Mouse (Mus musculus) frontal cortex, postnatal 14 days (tissue): ENCODE results near the gene Lmod2.

Experiments
- DNase-seq, 2 experiments: peaks; one replicate each; pipeline ENCODE4 v3.0.0; 2022; ENCODE audit warnings: low spot score in 2 of 2

The Lmod2 gene

DNA sequence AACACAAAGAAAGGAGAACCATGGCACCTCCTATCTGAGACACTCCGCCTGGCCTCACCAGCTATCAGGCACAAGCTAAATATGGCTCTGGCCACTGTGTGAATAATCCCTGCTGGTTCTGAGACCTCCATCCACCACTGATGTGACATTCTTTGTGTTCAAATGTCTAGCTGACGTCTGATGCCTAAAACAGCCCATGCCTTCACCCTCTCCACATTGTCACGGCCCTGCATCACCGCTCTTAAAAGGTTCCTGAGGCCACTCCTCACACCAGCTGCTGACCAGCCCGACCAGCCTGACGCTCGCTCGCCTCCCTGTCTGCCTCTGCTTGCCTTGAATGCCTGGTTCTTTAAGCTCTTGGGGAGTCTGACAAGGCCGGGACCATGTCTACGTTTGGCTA is at the start of gene Lmod2:
Gene Lmod2 (plus strand): TSS at position 263 of the 400 bp plus-strand sequence.
- no peak for DNase-seq

DNA sequence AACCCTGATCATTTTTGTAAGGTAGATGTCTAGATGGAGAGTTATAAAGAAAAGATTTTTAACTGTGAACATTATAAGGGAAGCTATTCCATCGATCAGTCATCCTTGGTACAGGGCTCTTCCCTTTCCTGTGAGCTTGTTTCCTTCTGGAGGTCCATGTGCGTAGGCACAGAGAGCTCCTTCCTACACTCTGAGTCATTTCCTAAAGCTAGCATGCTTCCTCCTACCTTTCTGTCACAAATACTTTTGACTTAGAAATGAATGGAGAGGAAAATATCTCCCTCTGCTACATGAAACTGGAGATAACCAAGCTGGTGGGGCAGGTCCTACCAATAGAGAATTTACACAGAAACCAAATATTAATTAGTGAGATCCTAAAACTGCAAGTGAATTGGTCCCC is 47.8 kb upstream of the Lmod2 start:
- DNase-seq, result no peak

DNA sequence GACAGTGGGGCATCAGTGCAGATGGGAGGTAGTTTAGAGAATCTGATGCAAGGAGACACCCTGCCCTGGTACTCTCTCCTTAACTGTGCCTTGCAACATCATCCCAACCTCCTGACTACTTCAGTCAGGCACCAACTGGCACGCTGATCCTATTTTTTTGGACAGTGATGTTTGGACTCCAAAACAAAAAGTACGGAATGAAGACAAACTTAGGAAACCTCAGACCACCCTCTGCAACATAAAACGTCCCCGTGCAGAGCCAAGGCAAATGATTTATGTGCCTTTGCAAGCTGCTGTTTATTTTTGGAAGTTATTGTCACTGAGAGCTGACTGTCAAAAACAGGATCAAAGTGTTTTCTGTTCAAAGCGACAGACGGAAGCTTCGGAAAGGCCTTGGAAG is 45.5 kb upstream of the Lmod2 start:
- no peak for DNase-seq

DNA sequence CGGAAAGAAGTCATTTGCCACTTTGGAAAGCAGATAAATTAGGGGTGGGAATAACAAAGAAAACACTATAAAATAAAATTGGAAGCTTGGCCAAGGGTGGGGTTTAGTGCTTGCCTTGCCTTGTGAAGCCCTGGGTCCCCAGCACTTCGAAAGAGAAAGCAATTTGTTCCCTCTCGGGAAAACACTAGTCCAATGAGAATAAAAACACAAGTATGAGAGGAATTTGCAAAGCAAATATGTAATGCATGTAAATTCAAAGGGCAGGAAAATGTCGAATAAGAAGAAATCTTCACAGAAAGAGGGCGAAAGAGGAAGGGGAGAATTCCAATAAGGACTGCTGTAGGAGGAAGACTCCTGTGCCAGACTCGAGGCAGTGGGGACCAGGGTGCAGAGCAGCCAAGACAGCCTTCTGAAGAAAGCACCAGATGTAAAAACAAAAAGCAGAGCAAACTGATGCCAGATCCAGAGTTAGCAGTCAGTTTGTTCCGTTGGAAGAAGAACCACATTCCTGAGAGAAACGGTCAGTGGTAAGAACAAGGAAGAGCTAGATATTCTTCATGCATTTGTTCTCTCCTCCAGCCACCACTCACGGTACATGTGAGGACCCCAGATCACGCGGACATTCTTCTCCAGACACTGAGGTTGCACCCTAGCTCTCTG is 43.0 kb upstream of the Lmod2 start:
- no peak for DNase-seq

DNA sequence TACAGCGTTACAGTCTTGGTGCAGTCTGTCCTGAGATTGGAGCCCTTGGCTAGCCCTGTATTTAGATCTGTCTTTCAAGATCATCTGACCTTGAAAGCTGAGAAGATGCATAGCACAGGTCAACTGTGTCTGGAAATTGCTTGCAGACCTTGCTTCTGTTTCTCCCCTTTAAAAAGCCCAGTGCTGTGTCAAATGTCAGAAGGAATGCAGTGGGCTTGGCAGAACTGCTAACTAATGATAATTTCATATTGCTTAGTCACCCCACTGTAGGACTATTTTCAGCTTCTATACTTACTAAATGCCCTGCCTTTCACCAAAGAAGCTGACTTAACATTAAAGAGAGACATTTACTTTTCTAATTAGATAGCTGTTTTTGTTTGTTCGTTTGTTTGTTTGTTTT is 42.1 kb upstream of the Lmod2 start:
- DNase-seq, result no peak

DNA sequence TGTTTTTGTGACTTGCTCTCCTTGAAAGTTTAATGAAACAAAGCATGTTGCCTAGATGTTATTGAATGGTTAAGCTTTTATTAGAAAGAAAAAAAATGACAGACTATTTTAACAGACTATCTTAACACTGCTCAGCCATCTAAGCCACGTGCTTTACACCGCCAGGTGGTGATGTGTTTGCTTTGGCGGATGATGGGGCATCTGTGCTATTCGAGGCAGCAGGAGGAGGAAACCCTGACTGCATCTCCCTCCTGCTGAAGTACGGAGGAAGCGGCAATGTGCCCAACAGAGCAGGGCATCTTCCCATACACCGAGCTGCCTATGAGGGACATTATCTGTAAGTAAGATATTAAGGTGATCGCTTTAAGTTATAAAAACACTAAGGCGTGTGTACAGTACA is 33.5 kb upstream of the Lmod2 start:
- DNase-seq, result no peak

DNA sequence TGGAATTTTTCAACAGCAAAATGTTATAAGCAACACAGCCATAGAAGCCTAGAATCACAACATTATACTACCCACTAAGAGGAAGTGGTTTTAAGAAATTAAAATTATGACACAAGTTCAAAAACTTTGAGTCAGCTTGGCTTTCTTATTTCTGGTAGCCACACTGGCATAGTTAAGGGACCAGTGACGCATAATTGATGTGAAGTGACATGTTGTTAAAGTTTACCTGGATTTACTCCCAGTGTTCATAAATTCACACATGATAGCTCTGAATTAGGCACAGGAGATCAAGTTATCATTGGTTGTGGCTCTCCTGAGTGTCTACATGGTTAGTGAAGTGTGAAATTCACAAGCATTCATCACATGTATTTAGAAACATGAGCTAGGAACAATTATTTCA is 32.7 kb upstream of the Lmod2 start:
- no peak for DNase-seq

DNA sequence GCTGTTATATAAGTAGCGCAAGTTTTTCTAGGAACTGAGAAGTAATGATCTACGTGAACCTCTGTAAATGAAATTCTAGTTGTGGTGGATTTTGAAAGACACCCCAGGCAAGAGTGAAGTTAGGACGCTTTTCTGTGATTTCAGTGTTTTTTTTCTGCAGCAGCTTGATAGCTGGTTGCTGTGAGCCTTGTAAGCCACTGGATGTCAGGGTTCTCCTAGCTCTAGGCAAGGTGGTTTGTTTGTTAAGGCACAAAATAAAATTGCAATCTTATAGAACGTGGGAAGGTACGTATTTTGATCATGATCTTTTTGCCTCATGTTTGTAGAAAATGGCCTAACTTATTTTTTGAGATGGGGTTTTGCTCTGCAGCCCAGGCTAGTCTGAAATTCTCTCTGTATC is 28.6 kb upstream of the Lmod2 start:
- no peak for DNase-seq

DNA sequence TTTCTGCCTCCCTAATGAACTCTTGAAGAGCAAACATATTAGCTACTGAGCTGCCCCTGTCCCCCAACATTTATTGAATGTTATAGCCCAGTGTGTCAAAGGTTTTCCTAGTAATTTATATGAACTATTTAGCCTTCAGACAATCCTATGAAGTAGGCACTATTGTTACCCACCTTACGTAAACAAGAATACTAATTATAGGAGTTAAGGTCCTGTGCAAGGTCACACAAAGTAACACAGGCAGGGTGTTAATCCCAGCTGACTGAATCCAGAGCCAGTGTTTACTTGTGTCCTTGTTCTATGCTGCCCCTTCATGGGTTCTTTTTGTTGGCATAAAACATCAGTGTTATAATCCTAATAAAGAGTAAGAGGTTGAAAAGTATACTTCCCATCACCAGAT is 27.9 kb upstream of the Lmod2 start:
- no peak for DNase-seq

DNA sequence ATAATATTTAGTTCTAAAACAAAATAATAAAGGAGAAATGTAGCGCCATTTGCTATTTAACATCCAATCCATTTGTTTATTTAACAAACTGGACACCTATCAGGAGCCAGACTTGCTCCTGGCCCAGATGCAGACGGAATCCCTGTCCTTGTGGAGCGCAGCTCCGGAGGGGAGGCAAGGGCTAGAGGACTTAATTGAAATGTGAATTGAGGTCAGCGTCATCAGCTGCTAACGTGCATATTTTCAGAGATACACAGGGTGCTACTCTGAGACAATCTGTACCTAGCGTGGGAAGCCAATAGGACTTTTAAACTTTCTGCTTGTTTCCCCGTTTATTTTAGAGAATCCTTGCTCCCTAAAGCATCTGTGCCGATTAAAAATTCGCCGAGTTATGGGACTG is 27.3 kb upstream of the Lmod2 start:
- DNase-seq, result no peak

DNA sequence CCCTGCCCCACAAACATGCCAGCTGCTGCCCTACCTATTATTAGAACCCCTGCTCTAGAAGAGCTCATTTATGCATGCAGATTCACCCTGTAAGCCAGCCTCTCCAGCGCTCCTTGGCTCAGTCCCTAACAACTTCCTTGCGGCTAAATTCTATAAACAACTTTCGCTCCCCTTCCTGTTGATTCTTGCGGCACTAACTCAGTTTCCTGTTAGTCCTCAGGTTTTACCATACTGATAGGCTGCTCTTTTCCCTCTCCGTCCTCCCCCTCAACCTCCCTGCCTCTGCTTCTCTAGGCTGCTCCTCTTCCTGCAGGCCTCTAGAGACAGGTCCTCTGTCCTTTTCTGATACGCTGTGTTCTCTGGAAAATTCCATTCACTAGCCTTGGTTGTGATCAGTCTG is 26.4 kb upstream of the Lmod2 start:
- DNase-seq, result no peak

DNA sequence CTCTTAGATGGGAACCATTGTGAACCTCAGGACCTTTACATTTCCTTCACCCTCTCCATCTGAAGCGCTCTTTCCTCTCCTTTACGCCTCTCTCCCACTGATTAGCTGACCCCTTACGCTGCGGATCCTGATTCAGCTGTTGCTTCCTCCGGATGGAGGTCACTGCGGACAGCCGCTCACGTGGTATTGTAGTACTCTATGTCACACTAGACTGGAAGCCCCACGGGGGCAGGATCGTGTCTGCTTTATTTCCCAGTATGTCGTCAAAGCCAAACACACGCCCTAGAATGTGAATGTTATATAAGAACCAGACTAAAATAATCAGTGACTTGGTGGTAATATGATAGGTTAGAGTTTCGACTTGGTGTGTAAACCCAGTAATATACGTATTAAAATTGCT is 25.1 kb upstream of the Lmod2 start:
- DNase-seq, result no peak

DNA sequence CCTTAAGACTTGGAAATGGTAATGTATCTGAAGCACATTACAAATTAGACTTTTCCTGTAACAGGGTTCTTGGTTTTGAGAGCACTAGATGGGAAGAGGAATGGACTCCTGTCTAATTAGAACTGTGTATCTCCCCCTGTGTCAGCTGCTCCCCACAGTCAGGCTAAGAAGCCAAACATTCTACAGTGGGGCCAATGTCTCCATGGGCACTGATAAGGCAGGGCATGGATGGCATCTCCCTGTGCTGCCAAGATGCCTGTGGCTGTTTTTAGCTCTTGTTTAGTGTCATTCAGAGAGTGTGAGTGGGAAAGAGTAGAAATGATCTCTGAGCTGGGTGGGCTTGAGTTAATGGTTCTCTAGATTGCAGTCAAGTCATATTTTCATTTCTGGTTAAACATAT is 24.2 kb upstream of the Lmod2 start:
- DNase-seq, result no peak

DNA sequence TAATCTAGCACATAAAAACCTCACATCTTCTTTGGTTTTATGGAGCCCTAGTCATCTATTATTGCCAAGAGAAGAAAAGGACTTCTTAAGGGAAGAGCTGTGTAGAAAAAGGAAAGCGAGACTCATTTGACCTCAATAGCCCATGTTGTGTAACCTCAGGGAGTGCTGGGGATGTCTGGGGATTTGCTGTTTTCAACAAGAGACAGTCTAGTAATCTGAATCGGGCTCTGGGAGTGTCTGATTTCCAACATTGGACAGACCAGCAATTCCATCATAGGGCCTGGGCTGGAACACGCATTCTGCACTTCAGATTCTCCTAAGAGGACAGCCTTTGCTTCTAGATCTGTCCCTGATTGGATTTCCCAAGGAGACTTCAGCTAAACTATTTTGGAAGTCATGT is 14.1 kb upstream of the Lmod2 start:
- no peak for DNase-seq

DNA sequence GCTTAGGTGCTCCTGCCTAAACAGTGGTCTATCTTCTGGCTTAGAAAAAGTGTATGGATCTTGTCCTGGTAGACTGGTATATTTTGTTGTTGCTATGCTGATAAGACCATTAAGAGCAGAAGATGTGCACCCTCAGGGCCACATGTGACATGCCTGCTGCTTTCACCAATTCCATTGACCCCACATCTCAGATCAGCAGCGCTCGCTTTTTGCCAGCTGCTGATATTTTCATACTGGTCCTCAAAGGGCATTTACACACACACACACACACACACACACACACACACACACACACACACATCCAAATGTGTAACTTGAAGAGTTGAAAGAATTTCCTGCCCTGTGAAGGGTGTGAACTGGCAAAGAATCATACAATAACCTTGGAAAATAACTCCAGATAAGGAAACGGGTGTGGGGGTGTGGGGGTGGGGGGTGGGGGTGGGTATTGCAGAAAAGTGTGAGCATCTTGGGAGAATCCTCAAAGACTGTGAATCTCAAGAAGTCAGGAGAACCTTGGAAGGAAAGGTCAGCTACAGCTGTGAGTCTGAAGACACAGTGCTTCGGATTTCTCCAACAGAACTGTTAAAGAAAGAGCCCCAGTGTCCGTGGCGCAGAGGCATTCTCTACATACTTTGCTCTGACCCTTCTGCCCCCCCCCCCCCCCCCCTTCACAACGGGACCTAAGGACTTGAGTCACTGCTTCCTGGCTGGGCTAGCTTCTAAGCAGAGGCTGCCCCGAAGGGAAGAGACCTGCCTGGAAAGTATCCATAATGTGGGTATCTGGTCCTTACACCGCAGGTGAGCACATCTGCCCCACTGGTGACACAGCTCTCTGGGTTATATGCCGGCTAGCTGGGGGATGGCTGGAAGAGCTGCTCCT is 11.9 kb upstream of the Lmod2 start:
- DNase-seq, result no peak

DNA sequence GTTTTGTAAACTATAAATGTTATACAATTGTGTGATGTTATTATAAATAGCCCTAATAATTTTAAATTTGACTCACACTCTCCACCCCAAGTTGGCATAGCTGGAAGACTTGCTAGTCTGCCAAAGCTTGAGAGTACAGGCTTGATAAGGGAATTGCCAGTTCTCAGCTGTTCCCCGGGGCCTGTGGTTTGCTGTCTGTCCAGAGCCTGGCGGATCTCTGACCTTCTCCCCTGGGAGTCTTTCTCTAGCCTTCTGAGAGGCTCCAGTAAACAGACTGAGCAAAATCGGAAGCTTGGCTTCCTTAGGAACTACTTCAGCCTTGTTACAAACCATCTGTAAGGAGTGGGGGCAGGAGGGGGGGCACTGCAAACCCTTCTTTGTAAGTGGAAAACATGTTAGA is 10.7 kb upstream of the Lmod2 start:
- DNase-seq, result no peak

DNA sequence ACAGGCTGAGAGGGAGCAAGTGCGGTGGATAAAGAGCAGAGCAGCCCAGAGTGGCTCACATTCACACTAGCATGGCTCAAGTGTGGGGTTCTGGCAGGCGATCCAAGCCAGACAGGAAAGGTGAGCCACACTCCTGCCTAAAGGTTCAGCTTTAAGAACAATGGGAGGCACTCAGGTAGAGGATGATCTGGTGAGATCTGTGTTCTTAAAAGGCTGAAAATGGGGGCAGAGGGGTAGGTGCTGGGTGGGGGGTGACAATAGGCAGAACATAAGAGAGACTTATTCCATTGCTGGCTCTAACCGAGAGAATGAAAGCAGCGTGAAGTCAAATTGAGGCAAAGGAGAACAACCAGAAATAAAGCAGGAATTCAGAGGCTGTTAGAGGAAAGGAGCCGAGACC is 7.3 kb upstream of the Lmod2 start:
- no peak for DNase-seq

DNA sequence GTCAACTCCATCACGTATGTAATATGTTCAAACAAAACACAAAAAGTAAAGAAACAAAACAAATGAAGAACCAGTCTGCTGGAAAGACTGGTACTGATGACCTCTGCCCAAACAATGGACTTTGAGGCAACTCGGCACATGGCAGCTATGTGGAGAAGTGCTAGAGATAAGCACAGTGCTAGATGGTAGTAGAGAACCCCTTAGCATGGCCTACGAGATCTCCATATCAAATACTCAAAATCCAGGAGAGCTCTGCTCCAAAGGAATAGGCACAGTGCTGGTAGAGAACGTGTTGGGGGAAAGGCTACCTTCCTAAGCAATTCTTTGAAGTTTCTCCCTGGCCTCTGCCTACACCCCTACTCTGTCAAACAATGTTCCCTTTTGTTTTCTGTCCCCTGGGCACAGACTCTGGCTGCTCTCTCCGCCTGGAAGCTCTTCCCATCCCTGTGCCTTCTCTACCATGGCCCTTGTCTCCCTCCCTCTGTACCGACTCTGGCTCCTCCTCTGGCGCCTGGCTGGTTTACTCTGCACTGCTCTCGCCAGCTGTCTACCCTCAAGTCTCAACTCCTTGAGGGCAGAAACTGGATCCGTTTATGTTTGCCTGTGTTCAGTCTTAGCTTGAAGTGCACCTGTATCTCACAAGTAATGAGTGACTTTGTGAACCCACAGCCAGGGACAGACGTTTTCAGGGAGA is 5.9 kb upstream of the Lmod2 start:
- no peak for DNase-seq

DNA sequence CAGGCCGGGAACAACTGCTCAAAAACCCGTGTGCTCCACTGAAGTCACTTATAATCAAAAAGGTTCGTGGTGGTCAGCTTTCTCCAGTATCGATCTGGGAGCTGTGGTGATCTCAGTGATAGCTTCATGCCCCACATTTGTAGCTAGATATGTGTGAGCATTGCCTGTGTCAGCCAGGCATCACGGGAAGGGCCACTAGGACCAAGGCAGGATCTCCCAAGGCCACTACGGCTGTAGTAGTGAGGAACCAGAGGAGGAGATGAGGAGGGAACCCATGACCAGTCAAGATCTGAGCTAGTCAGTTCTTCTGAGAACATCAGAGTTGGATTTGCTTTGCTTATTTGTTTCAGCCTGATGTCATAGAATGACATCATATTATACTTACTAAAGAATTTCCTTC is 1.6 kb downstream of the Lmod2 start:
- no peak for DNase-seq

DNA sequence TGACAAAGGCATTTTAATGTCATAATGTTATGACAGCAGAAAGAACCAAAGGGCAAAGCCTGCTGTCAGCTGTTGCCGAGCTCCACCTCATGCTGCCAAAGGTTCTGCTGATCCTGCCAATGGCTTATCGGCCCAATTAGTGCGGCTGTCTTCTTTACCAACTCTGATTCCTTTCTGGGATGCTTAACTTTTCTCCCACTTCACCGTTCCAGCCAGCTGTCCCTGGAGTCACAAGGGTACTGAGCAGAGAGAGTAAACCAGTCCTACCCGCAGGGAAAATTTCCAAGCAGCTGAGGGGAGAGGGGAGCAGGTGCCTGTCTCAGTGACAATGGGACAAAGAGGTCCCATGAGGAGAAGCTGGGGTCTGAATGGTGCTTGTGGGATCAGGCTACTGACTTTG is 2.1 kb downstream of the Lmod2 start:
- no peak for DNase-seq

DNA sequence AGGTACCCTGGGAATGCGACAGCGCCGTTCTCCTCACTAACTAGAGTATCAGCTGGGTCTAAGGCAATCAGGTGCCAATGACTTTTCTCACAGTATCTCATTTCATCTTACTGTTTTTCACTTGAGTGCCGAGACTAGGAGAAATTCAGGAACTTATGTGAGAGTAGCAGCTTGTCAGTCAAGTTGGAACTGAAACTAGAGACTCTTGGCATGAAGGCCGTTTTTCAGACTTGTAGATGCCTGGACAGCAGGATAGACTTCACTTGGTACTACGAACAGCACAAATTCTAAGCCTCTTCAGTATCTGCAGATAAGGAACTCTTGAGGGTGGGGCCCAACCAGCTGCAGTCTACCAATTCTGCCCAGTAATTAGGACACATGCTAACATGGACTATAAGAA is 2.6 kb downstream of the Lmod2 start:
- DNase-seq, result no peak

DNA sequence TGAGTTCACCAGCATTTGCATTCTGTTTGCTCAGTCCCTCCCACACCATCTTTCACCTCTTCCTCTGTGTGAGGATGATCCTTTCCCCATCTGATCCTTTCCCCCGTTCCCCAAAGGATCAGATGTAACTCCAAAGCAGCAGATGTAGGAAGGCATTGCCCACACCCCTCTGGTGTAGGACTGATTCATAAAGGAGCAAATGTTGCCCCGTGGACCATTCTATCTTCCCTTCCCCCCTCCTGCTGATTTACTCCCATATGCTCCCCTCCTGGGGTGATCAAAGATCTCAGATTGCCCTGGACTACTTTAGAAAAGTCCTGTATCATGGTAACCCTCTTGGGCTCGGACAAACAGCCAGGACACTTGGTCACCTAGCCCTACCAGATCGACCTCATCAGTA is 3.2 kb downstream of the Lmod2 start:
- DNase-seq, result no peak

DNA sequence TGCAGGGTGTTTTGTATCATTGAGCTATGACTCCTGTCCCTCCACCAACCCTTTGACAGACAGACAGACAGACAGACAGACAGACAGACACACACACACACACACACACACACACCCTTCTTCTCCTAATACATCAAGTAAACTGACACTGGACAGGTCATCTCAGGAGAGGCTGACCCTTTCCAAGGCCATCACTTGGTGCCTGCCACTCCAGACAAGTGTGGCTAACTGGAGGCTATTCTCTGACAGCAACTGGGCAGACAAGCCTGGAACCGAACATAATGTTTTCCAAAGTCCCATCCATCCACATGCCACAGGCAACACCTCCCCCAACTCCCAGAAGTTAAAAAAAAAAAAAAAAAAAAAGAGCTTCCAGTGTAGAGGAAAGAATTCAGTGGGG is 4.1 kb downstream of the Lmod2 start:
- DNase-seq, result no peak
